Mouse (Mus musculus) heart, adult 2 months (tissue): ENCODE measurements around the gene S100a3.

Experiments
- CTCF ChIP-seq: fragments of 200-600 bp; IDR thresholded peaks from 2 replicates; pipeline ENCODE4 v1.8.1; 2022; ENCODE audit warnings: antibody characterized with exemption, mild to moderate bottlenecking, moderate library complexity
- POLR2A ChIP-seq: fragments of 200-500 bp; IDR thresholded peaks from 2 replicates; pipeline ENCODE4 v1.6.1; 2011; ENCODE audit warnings: mild to moderate bottlenecking, low read depth, low read length, control low read depth; ENCODE audit not compliant: insufficient read depth

- TF ChIP-seq CTCF (no peak), POLR2A (no peak)
These were observed 47.8 kb downstream of the S100a3 start, which contains the start of gene S100a5 for GRCm38 (mm10) chr3:90608223-90608622.
